Mouse (Mus musculus) kidney, postnatal 10 days (tissue): ENCODE data around the gene Gpr108.
"Not testable (repeated sequence)": the region's sequence is repeated elsewhere in the genome, so short reads cannot be mapped to it uniquely, and the experiment has no call there.

Source experiments
- DNase-seq: peaks from one replicate; pipeline ENCODE4 v3.0.0; 2021; ENCODE audit warnings: mixed read lengths

The Gpr108 gene

GRCm38 (mm10) chr17:57248201-57248699, at the start of gene Gpr108:
Gene Gpr108, minus strand, starts transcription at chr17:57248446.
- peak; percentile 93 for DNase-seq

- DNase-seq: no peak
Observed at GRCm38 (mm10) chr17:57297040-57297439, 48.8 kb upstream of the Gpr108 start.

GRCm38 (mm10) chr17:57295935-57296334, 47.7 kb upstream of the Gpr108 start:
- DNase-seq: no peak

- no peak for DNase-seq
Observed at GRCm38 (mm10) chr17:57292968-57293367, 44.7 kb upstream of the Gpr108 start.

- no peak for DNase-seq
Observed at GRCm38 (mm10) chr17:57292302-57292701, 44.1 kb upstream of the Gpr108 start.

GRCm38 (mm10) chr17:57290671-57291055, 42.4 kb upstream of the Gpr108 start:
- no peak for DNase-seq

- peak; percentile 17 for DNase-seq
Observed at GRCm38 (mm10) chr17:57290001-57290670, 41.9 kb upstream of the Gpr108 start.

GRCm38 (mm10) chr17:57289252-57289651, 41.0 kb upstream of the Gpr108 start:
- DNase-seq: peak; percentile 25

- no peak for DNase-seq
Observed at GRCm38 (mm10) chr17:57286718-57287355, 38.6 kb upstream of the Gpr108 start.

- DNase-seq: no peak
Observed at GRCm38 (mm10) chr17:57285077-57285476, 36.8 kb upstream of the Gpr108 start.

- DNase-seq: no peak
Observed at GRCm38 (mm10) chr17:57283906-57284305, 35.7 kb upstream of the Gpr108 start.

- no peak for DNase-seq
Observed at GRCm38 (mm10) chr17:57280411-57280810, 32.2 kb upstream of the Gpr108 start.

GRCm38 (mm10) chr17:57279591-57280224, 31.5 kb upstream of the Gpr108 start:
- DNase-seq: no peak

GRCm38 (mm10) chr17:57278943-57279590, 30.8 kb upstream of the Gpr108 start, which contains the start of gene Vav1:
Gene Vav1, plus strand, starts transcription at chr17:57279100.
- DNase-seq: peak; percentile 26

- DNase-seq: no peak
Observed at GRCm38 (mm10) chr17:57278537-57278936, 30.3 kb upstream of the Gpr108 start.

GRCm38 (mm10) chr17:57277598-57278261, 29.5 kb upstream of the Gpr108 start:
- not testable (repeated sequence) for DNase-seq

GRCm38 (mm10) chr17:57276634-57277121, 28.4 kb upstream of the Gpr108 start:
- peak; percentile 86 for DNase-seq

GRCm38 (mm10) chr17:57275997-57276351, 27.7 kb upstream of the Gpr108 start:
- peak; percentile 31 for DNase-seq

- peak; percentile 96 for DNase-seq
Observed at GRCm38 (mm10) chr17:57275111-57275996, 27.1 kb upstream of the Gpr108 start.

GRCm38 (mm10) chr17:57274686-57275085, 26.4 kb upstream of the Gpr108 start:
- DNase-seq: no peak

- DNase-seq: no peak
Observed at GRCm38 (mm10) chr17:57273846-57274245, 25.6 kb upstream of the Gpr108 start.
